Comparison of ENCODE assay signal across 13 mouse cellular contexts in the genomic region with DNA sequence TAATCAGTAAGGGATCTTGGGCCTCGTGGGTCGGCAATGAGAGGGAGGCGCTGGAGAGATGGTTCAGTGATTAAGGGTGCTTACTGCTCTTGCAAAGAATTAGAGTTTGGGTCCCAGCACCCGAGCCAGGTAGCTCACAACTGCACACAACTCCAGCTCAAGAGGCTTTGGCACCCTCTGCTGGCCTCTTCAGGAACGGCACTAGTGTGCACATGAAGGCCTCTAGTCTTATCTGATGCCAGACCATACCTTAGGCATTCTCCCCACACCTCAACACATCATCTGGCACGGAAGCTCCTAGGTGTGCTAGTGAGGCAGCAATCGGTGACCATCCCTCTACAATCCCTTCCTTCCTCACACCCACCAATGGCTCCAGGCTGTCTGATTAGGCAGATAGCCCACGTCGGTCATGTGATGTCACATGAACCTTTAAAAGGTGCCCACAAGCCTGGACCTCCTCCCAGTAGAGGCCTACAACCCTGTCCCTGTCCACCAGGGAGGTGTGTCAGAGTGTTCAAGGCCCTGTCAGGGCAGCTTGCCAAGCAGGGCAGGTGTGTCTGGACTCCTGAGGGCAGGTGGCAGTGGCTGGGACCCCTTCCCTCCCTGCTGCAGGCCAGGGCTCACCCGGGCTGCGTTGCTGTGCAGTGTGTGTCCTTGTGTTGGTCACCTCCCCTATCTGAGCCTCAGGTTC. TPM values are rescaled to one million over a fixed set of nuclear protein-coding genes. Genes with fewer than 3 reads are reported as not detected.
DNase-seq lines count a peak whose midpoint lies in the region; ATAC-seq and TF ChIP-seq lines count a peak whose summit lies in the region.
"Had no signal": no experiment of that assay in that cellular context is flagged by ENCODE, and none has a peak within 500 bp of the region (broad histone marks: within the 10 kb centered on the region; RNA-seq: fewer than 3 reads in every experiment).

No protein-coding gene starts in this region.

- H3K27me3 ChIP-seq in C2C12 (ENCODE audit: control insufficient read depth, insufficient read depth, insufficient read length) = no peaks in the 10 kb centered on the region
- H3K27me3 ChIP-seq in midbrain, embryonic 15.5 days (replicated peaks) = no peaks in the 10 kb centered on the region
- H3K27me3 ChIP-seq: hindbrain, embryonic 15.5 days; liver, embryonic 15.5 days had no signal

- no peak for ATAC-seq in midbrain, embryonic 15.5 days (replicated peaks)
- ATAC-seq: forebrain, embryonic 14.5 days had no signal

- H3K79me3 ChIP-seq in C2C12 (ENCODE audit: low read depth) = no peaks in the 10 kb centered on the region

- TF ChIP-seq CTCF in C2C12 (IDR thresholded peaks at IDR 0.05; ENCODE audit: control insufficient read depth, insufficient read depth, insufficient read length) = peak; percentile 1

- H3K4me3 ChIP-seq in C2C12 (ENCODE audit: insufficient read depth, poor library complexity, severe bottlenecking) = no peak overlapping the region
- H3K4me3 ChIP-seq in midbrain, embryonic 15.5 days = no peak overlapping the region
- H3K4me3 ChIP-seq: hindbrain, embryonic 15.5 days; liver, embryonic 15.5 days had no signal

- no peak overlapping the region for H3K4me2 ChIP-seq in midbrain, embryonic 15.5 days
- H3K4me2 ChIP-seq: heart, embryonic 11.5 days; hindbrain, embryonic 15.5 days; liver, embryonic 15.5 days had no signal

- DNase-seq in layer of hippocampus, postnatal 10 days (ENCODE audit: low spot score in 2 of 2) = peak; percentile 16 to 23
- DNase-seq in layer of hippocampus, postnatal 14 days (ENCODE audit: low spot score in 2 of 2) = no peak
- DNase-seq in ZHBTc4 (ENCODE audit: low read depth, low spot score) = peak; percentile 69
- DNase-seq in lung, postnatal 36 days = peak; percentile 52
- DNase-seq in ovary, postnatal 36 days (ENCODE audit: low spot score) = no peak
- DNase-seq in cerebellum, adult 18-20 months = no peak
- DNase-seq: layer of hippocampus, postnatal 36 days had no signal

- H3K27ac ChIP-seq in midbrain, embryonic 15.5 days = no peak overlapping the region
- H3K27ac ChIP-seq: hindbrain, embryonic 15.5 days; liver, embryonic 15.5 days had no signal

- no peaks in the 10 kb centered on the region for H3K4me1 ChIP-seq in midbrain, embryonic 15.5 days

- H3K36me3 ChIP-seq in C2C12 (ENCODE audit: control insufficient read depth, insufficient read depth) = no peaks in the 10 kb centered on the region
- no peaks in the 10 kb centered on the region for H3K36me3 ChIP-seq in midbrain, embryonic 15.5 days (replicated peaks)
- H3K36me3 ChIP-seq: hindbrain, embryonic 15.5 days; liver, embryonic 15.5 days had no signal

- H3ac ChIP-seq in C2C12 (ENCODE audit: control insufficient read depth, insufficient read length, low read depth) = no peak overlapping the region

- no peaks in the 10 kb centered on the region for H3K9me3 ChIP-seq in midbrain, embryonic 15.5 days
- H3K9me3 ChIP-seq: hindbrain, embryonic 15.5 days; liver, embryonic 15.5 days had no signal

- no peak overlapping the region for H3K9ac ChIP-seq in midbrain, embryonic 15.5 days
- H3K9ac ChIP-seq: hindbrain, embryonic 15.5 days; liver, embryonic 15.5 days had no signal

- 92% methylated on average over 11 of the region's 11 CpGs for WGBS in midbrain, embryonic 15.5 days

- H3K79me2 ChIP-seq in C2C12 (ENCODE audit: control insufficient read depth, insufficient read depth) = no peaks in the 10 kb centered on the region

TF ChIP-seq in C2C12, 6 proteins besides CTCF, POLR2A, EP300 and RAD21:
- TF ChIP-seq MAX (IDR thresholded peaks at IDR 0.05) (no peak), FOSL1 (IDR thresholded peaks at IDR 0.05; ENCODE audit: insufficient read depth, low read length, poor library complexity, severe bottlenecking) (no peak), MYOG (IDR thresholded peaks at IDR 0.05; ENCODE audit: control insufficient read depth, extremely low read depth, insufficient read length) (no peak)

RNA-seq across cellular contexts. Expression of a gene that starts 50.8 kb away (rescaled TPM):
- total RNA-seq in layer of hippocampus, postnatal 10 days (2021) = 10 to 100 TPM; 55.4 to 56.9 TPM
- total RNA-seq in layer of hippocampus, postnatal 14 days (2021) = 10 to 100 TPM; 69.6 to 70.6 TPM
- 8.4 TPM for polyA plus RNA-seq in C2C12 (2012; fragmentation: generic; extraction: Trizol)
- polyA plus RNA-seq in midbrain, embryonic 15.5 days (2015; fragmentation: Nextera tagmentation; extraction: Ambion mirVana) = 3.9 TPM in 2 replicates

RNA-seq across cellular contexts. Expression of a gene that starts 56.5 kb away (rescaled TPM):
- total RNA-seq in layer of hippocampus, postnatal 10 days (2021) = under 1 TPM in 1 of 2 experiments, not detected in 1; 0.18 TPM
- not detected for total RNA-seq in layer of hippocampus, postnatal 14 days (2021)
- polyA plus RNA-seq in C2C12 (2012; fragmentation: generic; extraction: Trizol) = not detected
- 0.09 and 0.14 TPM in 2 replicates for polyA plus RNA-seq in midbrain, embryonic 15.5 days (2015; fragmentation: Nextera tagmentation; extraction: Ambion mirVana)
- total RNA-seq: layer of hippocampus, postnatal 36 days had no signal
- polyA plus RNA-seq: forebrain, embryonic 14.5 days; heart, embryonic 11.5 days; hindbrain, embryonic 15.5 days; liver, embryonic 15.5 days had no signal

Comparison
In these comparisons a context has a peak if more than half of its experiments do, and no peak if none do; other contexts are left out.
1. DNase-seq: peak in layer of hippocampus, postnatal 10 days (2 of 2), ZHBTc4 (single experiment) and lung, postnatal 36 days (single experiment); none in layer of hippocampus, postnatal 14 days (0 of 2), ovary, postnatal 36 days (single experiment) and cerebellum, adult 18-20 months (0 of 2).